Mouse (Mus musculus): ENCODE results near the gene Gabbr1. TPM values are rescaled to one million over a fixed set of nuclear protein-coding genes. Genes with fewer than 3 reads are reported as not detected.
"Not testable (repeated sequence)": the region's sequence is repeated elsewhere in the genome, so short reads cannot be mapped to it uniquely, and the experiment has no call there.

Gabbr1 gene
- polyA plus RNA-seq, 1 experiment from 2014 or later, result 56.2 TPM

DNA sequence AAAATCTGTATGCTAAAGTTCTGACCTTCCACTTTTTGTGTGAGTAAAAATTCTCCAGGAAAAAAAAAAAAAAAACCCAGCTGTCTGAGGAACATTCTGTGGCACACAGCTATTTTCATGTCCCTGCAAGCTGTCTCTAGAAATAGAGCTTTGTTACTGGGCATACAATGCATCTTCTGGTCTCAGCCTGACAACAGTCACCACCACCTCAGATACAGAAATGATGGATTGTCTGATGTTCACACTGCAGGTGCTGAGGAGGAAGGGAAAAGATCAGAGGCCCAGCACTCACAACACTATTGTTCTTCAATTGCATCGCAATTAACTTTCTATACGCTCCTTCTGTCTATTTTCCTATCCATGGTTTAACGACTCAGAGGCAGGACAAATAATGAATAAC, 27.4 kb upstream of the Gabbr1 start:
- Histone ChIP-seq H3K4me2 (no peak overlapping the region), H3K4me1 (replicated peaks) (no peaks in the 10 kb centered on the region), H3K9me3 (no peaks in the 10 kb centered on the region), H3K9ac (no peak overlapping the region), H3K36me3 (no peaks in the 10 kb centered on the region), H3K4me3 (no peak overlapping the region), H3K27ac (replicated peaks) (no peak overlapping the region), H3K27me3 (no peaks in the 10 kb centered on the region)
- 47% methylated on average over 3 of the region's 3 CpGs for WGBS
- no peak for ATAC-seq (ENCODE audit: low read depth)

DNA sequence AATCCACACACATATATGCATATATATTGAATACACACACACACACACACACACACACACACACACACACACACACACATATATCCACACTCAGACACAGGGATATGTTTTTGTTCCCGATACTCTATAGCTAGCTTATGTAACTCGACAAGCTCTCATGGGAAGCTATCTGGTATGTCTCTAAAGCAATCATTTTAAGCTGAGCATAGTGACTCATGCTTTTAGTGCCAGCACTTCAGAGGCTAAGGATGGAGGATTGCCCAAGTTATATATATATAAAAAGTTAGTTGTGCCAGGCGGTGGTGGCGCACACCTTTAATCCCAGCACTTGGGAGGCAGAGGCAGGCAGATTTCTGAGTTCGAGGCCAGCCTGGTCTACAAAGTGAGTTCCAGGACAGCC, 26.5 kb upstream of the Gabbr1 start:
- not testable (repeated sequence) for H3K36me3 ChIP-seq; H3K27me3 ChIP-seq; H3K4me2 ChIP-seq; H3K9ac ChIP-seq; H3K9me3 ChIP-seq; ATAC-seq (ENCODE audit: low read depth); H3K4me1 ChIP-seq (replicated peaks); H3K27ac ChIP-seq (replicated peaks); H3K4me3 ChIP-seq
- WGBS, result 93% methylated on average over 5 of the region's 5 CpGs

DNA sequence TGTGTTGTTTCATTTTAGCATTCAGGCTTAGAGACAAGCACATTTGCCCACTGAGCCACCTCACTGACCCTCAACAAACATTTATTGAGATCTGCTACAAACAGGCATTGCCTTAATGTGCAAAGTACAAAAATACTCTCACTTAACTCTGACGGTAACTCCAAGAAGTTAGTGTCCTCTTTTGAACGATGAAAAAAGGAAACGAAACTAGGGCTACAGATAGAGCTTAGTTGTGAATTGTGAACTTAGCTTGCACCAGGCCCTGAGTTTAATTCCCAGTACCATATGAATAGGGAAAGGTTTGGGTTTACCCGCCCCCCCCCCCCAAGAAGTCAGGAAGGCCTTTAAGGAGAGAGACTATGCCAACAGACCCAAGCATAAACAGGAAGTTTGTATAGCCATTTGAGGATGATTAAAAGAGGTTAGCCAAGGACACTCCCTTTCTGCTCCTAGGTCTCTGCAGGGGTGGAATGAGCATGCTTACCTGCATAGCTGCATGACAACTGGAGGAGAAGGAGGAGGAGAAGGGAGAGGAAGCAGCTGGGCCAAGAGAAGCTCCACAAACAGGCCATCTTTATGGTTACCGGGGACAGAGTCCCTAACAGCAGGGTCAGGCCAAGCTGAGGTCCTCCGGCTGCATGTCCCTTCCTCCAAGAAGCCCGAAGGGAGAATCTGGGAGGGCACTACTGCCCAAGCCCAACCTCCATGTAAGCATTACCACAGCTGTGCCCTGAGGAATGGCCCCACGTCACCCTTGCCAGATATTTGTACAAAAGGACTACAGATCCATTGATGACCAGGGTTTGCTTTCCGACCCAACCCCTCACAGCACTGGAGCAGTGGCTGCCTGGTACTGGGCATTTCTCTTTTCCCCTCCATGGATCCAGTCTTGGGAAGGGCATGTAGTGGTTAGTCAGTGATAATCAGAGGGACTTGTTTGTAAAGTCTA, 22.9 kb upstream of the Gabbr1 start, which contains the start of gene Mog:
Gene Mog (minus strand): TSS at position 771 of the 949 bp plus-strand sequence.
- no peak within 1 kb of the TSS for H3K4me3 ChIP-seq
- WGBS, result 68% methylated on average over 9 of the region's 9 CpGs
- no peaks in the 10 kb centered on the region for H3K9me3 ChIP-seq
- H3K36me3 ChIP-seq, result no peaks in the 10 kb centered on the region
- H3K27ac ChIP-seq (replicated peaks), result no peak within 1 kb of the TSS
- no peaks in the 10 kb centered on the region for H3K27me3 ChIP-seq
- peaks cover 5% of the 10 kb centered on the region for H3K4me1 ChIP-seq (replicated peaks)
- H3K4me2 ChIP-seq, result no peak within 1 kb of the TSS
- H3K9ac ChIP-seq, result no peak within 1 kb of the TSS
- ATAC-seq (ENCODE audit: low read depth), result no peak

DNA sequence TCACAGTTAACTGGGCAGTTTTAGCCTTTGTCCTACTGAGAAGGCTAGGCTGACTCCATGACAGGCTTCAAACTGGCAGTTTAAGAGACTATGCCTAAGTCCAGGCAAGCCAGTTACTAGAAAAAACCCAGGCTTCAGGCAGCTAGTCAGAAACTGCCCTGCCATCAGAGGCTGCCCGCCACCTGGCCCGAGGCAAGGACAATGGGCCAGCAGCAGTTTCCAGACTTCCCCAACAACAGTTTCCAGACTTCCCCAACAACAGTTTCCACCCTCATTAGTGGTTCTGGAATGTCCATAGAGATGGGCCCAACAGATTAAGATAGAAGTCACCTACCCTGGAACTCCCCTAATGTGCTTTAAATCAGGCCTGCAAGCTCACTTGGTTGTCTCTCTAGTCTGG, 19.3 kb upstream of the Gabbr1 start:
- Histone ChIP-seq H3K9ac (no peak overlapping the region), H3K27me3 (no peaks in the 10 kb centered on the region), H3K4me3 (no peak overlapping the region), H3K36me3 (no peaks in the 10 kb centered on the region), H3K4me1 (replicated peaks) (peaks cover 12% of the 10 kb centered on the region), H3K4me2 (no peak overlapping the region), H3K27ac (replicated peaks) (no peak overlapping the region), H3K9me3 (no peaks in the 10 kb centered on the region)
- 66% methylated on average over 2 of the region's 2 CpGs for WGBS
- no peak for ATAC-seq (ENCODE audit: low read depth)

DNA sequence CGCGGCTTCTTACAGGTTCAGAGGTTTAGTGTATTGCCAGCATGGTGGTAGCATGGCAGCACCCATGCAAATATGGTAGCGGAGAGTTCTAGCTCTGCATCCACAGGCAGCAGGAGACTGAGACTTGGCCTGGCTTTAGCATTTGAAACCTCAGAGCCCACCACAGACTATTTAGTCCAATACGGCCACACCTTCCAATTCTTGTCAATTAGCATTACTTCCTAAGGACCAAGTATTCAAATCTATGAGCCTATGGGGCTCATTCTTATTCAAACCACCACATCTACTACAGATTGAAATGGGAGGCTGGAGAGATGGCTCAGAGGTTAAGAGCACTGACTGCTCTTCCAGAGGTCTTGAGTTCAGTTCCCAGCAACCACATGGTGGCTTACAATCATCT, 18.3 kb upstream of the Gabbr1 start:
- H3K9me3 ChIP-seq, result no peaks in the 10 kb centered on the region
- peaks cover 12% of the 10 kb centered on the region for H3K4me1 ChIP-seq (replicated peaks)
- H3K27ac ChIP-seq (replicated peaks), result peak overlapping the region; percentile 98
- no peaks in the 10 kb centered on the region for H3K27me3 ChIP-seq
- H3K4me2 ChIP-seq, result no peak overlapping the region
- WGBS, result 94% methylated on average over 4 of the region's 4 CpGs
- 0 out of 2 replicates have a peak overlapping the region, but pooled peaks have one; percentile 22 for H3K9ac ChIP-seq
- no peak for ATAC-seq (ENCODE audit: low read depth)
- no peak overlapping the region for H3K4me3 ChIP-seq
- no peaks in the 10 kb centered on the region for H3K36me3 ChIP-seq

DNA sequence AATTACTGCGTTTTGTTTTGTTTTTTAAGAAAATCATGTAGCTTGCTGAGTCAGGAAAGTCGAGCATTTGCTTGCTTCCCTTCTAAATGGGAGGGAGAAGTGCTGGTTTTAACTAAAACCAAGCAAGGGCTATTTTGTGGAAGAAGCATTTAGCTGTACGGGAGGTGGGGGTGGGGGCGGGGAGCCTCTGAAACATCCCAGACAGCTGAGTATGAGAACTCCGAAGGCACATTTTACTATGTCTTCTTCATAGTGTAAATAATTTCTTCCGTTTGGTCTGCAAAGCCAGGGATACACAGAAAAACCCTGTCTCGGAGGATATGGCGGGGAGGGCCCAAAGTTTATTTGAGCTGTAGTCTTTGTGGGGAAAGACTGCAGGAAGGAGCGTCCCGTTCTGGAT, 17.6 kb upstream of the Gabbr1 start:
- ATAC-seq (ENCODE audit: low read depth), result peak; percentile 54
- Histone ChIP-seq H3K36me3 (no peaks in the 10 kb centered on the region), H3K9ac (peak overlapping the region; percentile 68), H3K4me2 (peak overlapping the region; percentile 55), H3K4me1 (replicated peaks) (peaks cover 12% of the 10 kb centered on the region), H3K4me3 (peak overlapping the region; percentile 44), H3K27me3 (no peaks in the 10 kb centered on the region), H3K27ac (replicated peaks) (peak overlapping the region; percentile 98), H3K9me3 (no peaks in the 10 kb centered on the region)
- 4% methylated on average over 10 of the region's 10 CpGs for WGBS

DNA sequence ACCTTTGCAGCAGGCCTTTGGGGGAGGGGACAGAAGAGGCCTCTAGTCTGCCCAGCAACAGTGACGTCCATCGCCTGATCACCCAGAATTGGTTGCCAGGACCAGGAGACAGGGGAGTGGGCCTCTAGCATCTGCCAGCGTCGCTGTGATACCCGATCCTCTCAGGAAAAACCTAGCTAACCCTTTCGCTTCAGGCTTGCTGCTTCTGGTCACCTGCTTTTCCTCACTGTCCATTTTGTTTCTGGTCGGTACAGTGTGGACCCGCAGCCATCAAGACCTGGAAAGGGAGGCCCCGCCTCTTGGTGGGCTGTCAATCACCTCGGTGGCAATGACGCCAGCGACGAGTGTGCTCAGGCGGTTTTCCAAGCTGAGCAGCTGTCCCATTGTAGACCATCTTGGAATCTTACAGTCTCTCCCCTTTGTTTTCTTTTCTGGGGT, 17.1 kb upstream of the Gabbr1 start:
- Histone ChIP-seq H3K9me3 (no peaks in the 10 kb centered on the region), H3K4me3 (peak overlapping the region; percentile 44), H3K9ac (peak overlapping the region; percentile 68), H3K36me3 (no peaks in the 10 kb centered on the region), H3K27ac (replicated peaks) (peak overlapping the region; percentile 98), H3K4me1 (replicated peaks) (peaks cover 12% of the 10 kb centered on the region), H3K27me3 (no peaks in the 10 kb centered on the region), H3K4me2 (peak overlapping the region; percentile 55)
- peak; percentile 99 for ATAC-seq (ENCODE audit: low read depth)
- WGBS, result under 1% methylated on average over 14 of the region's 14 CpGs

DNA sequence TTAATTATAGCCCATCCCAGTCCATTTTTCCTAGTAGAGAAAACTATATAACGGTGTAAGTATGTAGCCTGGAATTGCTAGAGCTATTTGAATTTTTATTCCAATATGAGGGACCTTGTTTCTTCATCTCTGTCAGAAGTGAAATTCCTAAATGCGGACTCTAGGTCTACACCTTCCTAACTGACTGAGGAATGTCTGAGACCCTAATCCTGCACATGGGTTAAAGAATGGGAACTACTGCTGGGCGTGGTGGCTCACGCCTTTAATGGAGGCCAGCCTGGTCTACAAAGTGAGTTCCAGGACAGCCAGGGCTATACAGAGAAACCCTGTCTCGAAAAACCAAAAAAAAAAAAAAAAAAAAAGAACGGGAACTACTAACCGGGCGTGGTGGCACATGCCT, 16.6 kb upstream of the Gabbr1 start:
- H3K4me3 ChIP-seq, result peak overlapping the region; percentile 44
- WGBS, result 60% methylated on average over 8 of the region's 8 CpGs
- no peaks in the 10 kb centered on the region for H3K36me3 ChIP-seq
- peaks cover 12% of the 10 kb centered on the region for H3K4me1 ChIP-seq (replicated peaks)
- H3K27ac ChIP-seq (replicated peaks), result peak overlapping the region; percentile 98
- H3K9ac ChIP-seq, result peak overlapping the region; percentile 68
- ATAC-seq (ENCODE audit: low read depth), result peak; percentile 41
- no peaks in the 10 kb centered on the region for H3K9me3 ChIP-seq
- no peaks in the 10 kb centered on the region for H3K27me3 ChIP-seq
- H3K4me2 ChIP-seq, result peak overlapping the region; percentile 55

DNA sequence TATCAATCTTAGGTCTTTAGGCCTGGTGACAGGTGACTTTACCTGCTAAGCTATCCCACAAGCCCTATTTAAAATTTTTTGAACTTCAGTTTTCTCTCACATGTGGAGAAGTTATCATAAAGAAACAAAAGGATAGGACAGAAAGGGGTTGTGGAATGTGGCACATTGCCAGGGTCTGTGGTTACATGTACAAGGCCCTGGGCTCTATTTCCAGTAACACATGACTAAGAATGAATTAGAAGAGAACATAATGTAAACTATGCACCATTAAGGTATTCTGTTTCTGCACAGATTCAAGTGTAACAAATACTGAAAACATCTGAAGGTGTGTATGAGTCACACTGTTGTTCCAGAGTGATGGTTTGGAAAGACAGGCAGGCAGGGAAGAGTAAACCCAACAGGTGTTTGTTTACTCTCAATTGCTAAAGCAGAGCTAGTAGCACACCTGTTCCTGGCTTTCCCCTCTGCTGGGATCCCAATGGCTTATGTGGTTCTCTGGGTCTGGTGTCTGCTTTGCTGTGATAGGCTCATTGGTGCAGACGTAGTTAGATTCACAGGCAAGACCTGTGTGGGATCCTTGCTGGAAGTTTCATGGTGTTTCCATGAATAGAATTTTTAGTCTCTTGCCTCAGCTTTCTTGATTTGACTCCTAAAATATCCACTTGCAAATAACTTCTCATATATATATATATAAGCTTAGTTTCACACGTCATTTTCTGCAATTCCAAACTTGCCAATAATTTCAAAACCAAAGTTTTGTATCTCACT, 6.5 kb upstream of the Gabbr1 start:
- no peak for ATAC-seq (ENCODE audit: low read depth)
- H3K36me3 ChIP-seq, result no peaks in the 10 kb centered on the region
- no peak overlapping the region for H3K4me3 ChIP-seq
- no peaks in the 10 kb centered on the region for H3K27me3 ChIP-seq
- no peak overlapping the region for H3K4me2 ChIP-seq
- H3K9me3 ChIP-seq, result no peaks in the 10 kb centered on the region
- H3K9ac ChIP-seq, result no peak overlapping the region
- no peaks in the 10 kb centered on the region for H3K4me1 ChIP-seq (replicated peaks)
- H3K27ac ChIP-seq (replicated peaks), result no peak overlapping the region
- 89% methylated on average over 2 of the region's 2 CpGs for WGBS

DNA sequence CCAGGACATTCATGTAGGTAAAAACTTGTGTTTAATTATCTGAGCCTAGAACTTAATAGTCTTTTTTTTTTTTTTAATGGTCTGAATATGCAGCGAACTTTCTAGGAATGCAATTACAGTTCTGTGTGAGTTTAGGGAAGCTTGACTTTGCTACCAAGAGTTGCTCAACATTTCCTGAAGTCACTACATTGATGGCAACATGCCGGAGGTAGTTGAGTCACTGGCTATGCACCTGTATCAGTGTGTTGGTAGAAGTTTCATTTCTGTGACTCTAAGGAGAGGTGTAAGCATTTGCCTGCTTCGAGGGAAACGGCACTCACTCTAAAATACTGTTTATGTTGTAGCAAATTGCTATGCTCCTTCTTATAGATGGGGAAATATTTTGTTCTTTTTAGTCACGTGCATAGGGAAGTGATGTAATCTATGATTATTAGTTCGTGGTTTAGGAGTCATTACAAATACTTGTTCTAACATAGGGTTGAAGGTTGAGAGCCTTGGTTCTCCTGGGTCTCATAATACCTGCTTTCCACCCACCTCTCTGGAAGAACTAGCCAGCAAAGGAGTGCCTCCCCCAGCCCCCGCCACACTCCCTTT, 1.0 kb upstream of the Gabbr1 start:
- Histone ChIP-seq H3K36me3 (no peaks in the 10 kb centered on the region), H3K9me3 (no peaks in the 10 kb centered on the region), H3K27me3 (peaks cover 5% of the 10 kb centered on the region; the same call in 1 of the 2 replicates), H3K4me3 (peak overlapping the region; percentile 80), H3K27ac (replicated peaks) (peak overlapping the region; percentile 94), H3K9ac (peak overlapping the region; percentile 98), H3K4me1 (replicated peaks) (peaks cover 39% of the 10 kb centered on the region), H3K4me2 (peak overlapping the region; percentile 88)
- ATAC-seq (ENCODE audit: low read depth), result no peak
- WGBS, result 77% methylated on average over 7 of the region's 7 CpGs

DNA sequence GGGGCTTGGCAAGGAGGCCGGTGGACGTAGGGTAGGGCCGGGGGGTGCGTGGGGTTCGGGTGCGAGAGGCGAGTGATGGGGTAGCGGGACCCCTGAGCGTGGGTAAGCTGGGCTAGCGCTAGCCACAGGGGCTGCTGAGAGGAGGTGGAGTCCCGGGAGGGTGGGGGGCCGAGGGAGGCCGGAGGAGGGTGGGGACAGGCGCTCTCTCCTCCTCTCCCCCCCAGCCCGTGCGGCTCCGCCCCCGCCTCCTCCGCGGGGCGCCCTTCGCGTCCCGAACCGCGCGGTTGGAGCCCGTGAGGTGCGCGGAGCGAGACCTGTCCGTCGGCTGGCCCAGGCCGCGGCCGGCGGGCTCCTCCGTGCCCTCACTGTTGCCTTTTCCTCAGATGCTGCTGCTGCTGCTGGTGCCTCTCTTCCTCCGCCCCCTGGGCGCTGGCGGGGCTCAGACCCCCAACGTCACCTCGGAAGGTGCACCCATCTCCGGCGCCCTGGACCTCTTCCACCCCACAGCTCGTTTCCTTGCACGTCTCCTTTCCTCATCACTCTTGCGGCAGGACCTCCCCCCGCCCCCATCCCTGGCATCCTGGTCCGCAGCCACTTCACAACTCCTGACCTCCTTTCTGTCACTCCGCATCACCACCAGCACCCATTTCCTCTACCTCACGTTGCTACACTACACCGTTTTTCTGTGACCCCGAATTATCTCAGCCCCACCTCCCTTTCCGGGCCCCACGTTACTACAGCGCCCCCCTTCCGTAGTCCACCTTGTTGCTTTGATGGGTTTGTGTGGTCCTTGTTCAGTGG, 746 bp downstream of the Gabbr1 start:
- peak; percentile 66 for ATAC-seq (ENCODE audit: low read depth)
- Histone ChIP-seq H3K4me1 (replicated peaks) (peaks cover 53% of the 10 kb centered on the region), H3K4me2 (peak overlapping the region; percentile 88), H3K9me3 (no peaks in the 10 kb centered on the region), H3K9ac (peak overlapping the region; percentile 98), H3K27ac (replicated peaks) (peak overlapping the region; percentile 94), H3K4me3 (peak overlapping the region; percentile 80), H3K36me3 (no peaks in the 10 kb centered on the region), H3K27me3 (peaks cover 5% of the 10 kb centered on the region; the same call in 1 of the 2 replicates)
- WGBS, result 1% methylated on average over 50 of the region's 58 CpGs

Data from neural tube, embryonic 13.5 days (tissue).